Mouse (Mus musculus): ENCODE data around the gene Nrxn3.

The Nrxn3 gene

GRCm38 (mm10) chr12:88944967-88945366, 222.3 kb downstream of the Nrxn3 start:
- DNase-seq, result no peak

DNA sequence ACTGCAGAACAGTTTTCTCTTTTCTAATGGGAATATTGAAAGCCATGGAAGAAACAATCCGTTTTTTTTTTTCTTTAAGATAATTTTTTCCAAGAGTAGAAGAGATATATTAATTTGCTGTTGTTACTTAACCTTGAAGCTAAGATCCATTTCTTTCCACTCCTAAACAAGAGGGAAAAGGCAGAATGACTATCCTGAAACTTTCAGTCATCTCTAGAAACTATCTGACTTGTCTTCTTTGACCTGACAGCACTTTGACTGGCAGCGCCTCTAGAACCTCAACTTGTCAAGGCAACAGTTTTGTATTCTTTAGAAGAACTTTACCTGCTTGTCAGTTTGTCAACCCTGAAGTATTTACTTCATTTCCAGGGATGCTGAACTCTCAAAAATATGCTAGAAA, 227.2 kb downstream of the Nrxn3 start:
- no peak for DNase-seq

GRCm38 (mm10) chr12:88952937-88953600, 230.4 kb downstream of the Nrxn3 start:
- no peak for DNase-seq

GRCm38 (mm10) chr12:88953801-88954200, 231.1 kb downstream of the Nrxn3 start:
- DNase-seq, result no peak

GRCm38 (mm10) chr12:88957431-88957830, 234.8 kb downstream of the Nrxn3 start:
- no peak for DNase-seq

DNA sequence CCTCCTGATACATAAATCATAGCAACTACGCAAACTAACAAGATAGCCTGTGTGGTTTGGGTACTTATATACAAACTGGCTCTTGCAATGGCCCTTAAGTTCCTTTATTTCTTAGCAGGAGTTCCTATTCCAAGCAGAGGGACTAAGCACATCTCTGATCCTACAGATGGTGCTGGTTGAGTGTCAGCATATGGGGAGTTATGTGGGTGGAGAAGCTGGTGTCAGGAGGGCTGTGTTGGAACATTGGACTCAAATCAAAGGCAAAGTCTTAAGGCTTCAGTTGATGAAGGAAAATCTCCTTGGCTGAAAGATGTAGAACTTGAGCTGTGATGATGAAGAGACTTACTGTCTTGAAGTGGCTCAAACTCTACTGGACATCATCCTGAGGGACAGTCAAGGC, 238.1 kb downstream of the Nrxn3 start:
- DNase-seq, result no peak

DNA sequence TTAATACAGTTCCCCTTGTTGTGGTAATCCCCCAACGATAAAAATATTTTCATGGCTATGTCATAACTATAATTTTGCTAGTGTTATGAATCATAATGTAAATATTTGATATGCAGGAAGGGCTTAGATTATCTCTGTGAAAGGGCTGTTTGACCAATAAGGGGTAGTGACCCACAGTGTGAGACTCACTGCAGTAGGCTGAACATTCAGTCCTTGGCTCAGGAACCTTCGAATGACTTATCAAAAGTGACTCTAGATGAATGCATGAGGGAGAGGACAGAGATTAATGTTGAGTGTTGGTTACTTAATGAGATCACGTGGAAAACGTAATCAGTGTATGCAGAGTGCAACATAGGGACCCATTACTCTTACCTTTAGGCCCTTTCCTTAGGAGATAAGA, 243.7 kb downstream of the Nrxn3 start:
- no peak for DNase-seq

DNA sequence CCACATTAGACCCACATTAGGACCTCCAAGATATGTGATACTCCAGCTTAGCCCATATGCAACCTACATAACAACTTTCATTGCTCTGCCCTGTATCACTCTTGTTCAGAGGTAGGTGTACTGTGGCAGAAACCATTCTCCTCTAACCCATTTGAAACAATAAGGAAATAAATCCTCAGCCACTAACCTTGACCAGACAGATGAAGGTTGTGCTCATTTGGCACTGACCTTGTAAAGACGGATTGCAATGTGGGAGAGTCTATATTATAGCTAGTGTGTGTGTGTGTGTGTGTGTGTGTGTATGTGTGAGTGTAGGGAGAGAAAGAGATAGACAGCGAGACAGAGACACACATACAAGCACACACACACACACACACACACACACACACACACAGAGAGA, 253.9 kb downstream of the Nrxn3 start:
- no peak for DNase-seq

GRCm38 (mm10) chr12:88983688-88984330, 261.1 kb downstream of the Nrxn3 start:
- no peak for DNase-seq

DNA sequence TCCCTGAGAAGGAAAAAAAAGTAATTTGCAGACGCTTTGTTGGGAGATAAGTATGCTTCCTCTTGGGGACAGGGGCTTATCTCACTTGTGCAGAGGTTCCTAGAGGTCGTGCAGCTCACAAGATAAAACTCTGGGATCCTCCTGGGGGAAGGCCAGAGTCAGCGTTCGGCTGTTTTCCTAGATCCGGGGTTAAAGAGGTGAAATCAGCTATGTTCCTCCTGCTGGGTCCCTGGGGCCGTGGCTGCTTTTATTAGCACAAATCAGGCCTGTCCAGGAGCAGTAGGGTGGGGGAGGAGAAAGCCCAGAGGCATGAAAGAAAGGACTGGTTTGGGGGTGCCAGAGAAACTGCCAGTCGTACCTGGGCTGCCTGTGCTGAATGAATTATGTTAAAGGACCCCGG, 261.7 kb downstream of the Nrxn3 start:
- DNase-seq, result no peak

DNA sequence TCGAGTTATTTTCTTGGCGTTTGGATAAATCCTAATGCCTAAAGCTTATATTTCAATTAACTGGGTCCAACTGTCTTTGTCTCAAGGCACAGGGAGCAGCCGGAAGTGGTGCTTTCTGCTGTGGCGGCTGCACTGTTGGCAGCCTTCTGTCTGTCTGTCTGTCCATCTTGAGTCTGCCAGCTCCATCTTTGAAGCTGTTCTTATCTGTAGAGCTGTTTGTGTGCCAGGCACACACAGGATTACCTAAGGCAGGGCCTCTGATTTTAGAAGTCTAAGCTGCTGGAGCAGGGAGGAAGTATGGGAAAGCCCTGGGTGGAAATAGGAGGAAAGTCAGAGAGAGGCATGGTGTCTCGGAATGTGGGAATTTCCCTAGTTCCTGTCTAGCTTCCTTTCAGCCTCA, 262.1 kb downstream of the Nrxn3 start:
- no peak for DNase-seq

DNA sequence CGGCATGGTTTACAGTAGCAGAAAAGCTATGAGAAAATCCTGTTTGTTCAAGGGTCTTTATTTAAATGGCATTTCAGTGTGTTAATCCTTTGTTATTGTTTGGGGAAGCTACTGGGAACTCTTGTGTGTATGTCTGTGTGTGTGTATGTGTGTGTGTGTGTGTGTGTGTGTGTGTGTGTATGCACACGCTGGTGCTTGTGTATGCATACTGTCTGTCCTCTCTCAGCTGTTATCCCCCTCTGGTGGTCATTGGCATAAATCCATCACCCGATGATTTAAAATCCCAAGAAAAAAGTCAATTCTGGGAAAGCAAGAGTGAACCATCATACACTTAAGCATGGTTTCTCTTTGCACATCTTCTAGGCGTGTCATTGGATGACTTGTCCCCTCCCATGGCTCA, 264.4 kb downstream of the Nrxn3 start:
- no peak for DNase-seq

DNA sequence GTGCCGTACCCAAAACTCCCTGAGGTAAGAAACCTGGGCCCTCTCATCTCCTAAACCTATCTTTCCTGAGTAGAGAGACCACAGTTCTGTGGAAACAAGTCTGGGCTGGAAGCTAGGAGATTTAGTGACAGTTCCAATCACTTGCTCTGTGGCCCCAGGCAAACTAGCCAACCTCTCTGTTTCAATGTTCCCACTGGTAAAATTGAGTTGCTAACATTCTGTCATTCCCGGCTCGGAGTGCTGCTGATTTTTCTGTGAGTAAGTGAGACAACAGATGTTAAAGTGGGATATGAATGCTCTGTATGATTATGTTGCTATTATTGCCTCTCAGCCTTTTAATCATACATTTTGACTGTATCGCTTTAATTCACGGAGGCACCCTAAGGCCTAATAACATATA, 268.1 kb downstream of the Nrxn3 start:
- no peak for DNase-seq

DNA sequence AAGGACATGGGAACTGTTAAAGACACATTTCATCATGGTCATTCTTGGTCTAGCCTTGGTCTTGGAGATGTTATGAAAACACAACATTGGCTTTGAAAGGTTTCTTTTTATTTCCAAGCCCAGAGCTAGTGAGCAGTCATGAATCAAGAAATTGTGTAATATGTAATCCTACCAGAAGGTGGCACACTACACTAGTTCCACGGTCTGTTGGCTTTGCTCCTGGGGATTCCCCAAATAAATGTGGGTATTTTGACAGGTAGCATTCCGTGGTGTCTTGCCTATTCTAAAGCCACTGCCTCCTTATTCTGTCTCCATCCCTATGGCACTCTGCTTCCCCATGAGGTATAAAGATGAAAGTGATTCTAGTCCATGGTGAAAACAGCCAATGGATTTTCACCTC, 269.5 kb downstream of the Nrxn3 start:
- DNase-seq, result no peak

GRCm38 (mm10) chr12:88993788-88994187, 271.1 kb downstream of the Nrxn3 start:
- no peak for DNase-seq

DNA sequence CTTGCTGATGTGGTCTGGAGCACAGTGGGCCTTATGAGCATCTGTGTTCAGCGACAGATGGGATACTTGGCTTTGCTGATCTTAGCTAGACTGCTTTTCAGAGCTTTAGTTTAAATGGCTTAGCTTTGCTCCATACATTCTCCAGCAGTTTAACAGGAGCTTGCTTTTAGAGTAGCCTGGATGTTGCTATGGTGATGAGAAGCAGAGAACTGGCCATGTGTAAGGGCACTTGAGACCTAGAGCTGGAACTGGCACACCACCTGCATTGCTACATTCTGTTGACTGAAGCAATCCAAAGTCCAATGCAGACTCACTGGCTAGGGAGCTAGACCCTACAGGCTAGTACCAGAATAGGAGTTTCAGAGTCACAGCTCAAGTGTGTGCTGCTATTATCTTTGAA, 293.8 kb downstream of the Nrxn3 start:
- DNase-seq, result no peak

DNA sequence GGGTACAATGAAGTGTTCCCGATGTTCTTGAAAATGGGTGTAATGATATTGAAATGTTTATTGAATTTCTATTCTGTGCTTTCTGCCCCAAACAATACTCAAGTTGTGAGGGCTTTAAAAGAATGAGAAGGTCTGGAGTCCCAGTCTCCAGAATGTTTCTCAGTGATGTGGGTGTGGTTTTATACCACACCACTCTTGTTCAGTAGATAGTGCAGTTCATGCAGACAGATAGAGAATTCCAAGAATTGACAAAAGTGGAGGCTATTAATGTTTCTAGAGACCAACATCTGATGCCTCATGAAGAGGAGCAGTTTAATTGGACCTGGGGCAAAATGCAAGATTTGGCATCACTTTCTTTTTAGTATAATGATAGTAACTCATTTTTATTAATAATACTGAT, 302.5 kb downstream of the Nrxn3 start:
- DNase-seq, result no peak

DNA sequence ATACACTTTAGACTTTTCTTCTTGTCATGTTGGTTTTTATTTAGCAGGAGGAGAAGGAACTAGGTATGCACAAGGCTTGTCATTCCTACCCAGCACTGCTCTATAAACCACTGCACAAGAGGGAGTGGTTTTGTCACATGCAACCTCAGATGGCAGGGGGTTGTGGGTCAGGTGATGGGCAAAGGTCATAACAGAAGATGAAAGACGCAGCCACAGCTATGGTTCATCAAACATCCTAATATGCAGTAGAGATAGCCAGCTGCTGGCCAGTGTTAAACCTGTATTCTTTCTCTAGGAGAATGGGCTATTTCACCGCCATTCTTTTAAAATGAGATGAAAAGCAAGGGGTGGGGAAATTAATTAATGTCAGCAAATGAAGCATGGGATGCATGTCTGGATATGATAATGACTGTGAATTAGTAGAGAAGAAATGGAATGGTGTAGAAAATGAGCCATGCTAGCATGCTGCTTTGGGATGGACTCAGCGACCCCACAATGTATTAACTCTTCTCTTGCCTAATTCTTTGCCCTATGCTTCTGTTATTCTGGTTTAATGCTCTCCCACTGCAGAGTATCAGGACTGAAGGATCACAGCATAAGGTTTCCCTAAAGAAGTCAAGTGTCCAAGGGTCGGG, 313.4 kb downstream of the Nrxn3 start:
- no peak for DNase-seq

- DNase-seq, result no peak
Measured at GRCm38 (mm10) chr12:89040151-89040550, 317.5 kb downstream of the Nrxn3 start.

DNA sequence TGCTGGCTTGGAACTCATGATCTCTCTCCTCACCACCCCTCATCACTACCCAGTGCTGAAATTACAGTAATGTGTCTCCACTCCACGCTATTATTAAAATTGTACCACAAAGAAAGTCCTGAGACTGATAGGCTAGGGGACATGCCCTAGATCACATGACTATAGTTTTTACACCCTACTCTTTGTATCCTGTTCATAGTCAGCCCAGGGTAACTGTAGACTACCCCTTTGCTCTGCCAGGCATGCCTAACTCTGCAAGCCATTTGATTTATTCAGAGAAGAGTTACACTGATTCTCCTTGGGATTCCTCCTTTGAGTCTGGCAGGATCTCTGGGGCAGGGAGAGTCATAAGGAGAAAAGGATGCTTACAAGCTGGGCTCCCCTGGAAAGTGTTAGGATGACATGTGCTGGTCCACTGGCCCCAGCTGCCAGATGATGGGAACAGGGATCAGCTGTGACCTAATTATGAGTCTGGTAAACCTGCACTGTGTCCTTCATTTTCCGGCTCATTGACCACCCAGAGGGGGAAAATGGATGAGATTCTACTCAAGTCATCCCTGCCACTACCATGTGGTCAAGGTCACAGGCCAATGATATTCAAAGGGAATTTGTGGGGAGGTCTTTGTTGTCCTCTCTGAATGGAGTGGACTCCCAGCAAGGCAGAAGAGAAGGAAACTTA, 318.9 kb downstream of the Nrxn3 start:
- no peak for DNase-seq

GRCm38 (mm10) chr12:89049279-89049678, 326.6 kb downstream of the Nrxn3 start:
- DNase-seq, result no peak

DNA sequence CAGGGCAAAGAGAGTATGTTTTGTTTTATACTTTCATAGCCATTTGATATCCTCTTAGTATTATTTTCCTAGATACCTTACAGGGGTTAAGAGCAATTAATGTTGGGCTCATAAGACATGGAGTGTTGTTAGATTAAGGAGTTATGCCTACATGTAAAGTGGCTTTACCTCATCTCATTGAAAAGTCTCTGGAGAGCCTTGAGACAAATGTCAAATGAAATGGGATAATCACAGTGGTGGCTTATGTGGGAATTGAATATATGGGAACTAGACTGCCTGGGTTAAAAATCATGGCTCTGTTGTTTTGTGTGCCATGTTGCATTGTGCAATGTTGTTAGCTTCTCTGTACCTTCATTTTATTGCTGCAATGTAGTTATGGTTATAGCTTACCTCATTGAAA, 327.0 kb downstream of the Nrxn3 start:
- DNase-seq, result no peak

DNA sequence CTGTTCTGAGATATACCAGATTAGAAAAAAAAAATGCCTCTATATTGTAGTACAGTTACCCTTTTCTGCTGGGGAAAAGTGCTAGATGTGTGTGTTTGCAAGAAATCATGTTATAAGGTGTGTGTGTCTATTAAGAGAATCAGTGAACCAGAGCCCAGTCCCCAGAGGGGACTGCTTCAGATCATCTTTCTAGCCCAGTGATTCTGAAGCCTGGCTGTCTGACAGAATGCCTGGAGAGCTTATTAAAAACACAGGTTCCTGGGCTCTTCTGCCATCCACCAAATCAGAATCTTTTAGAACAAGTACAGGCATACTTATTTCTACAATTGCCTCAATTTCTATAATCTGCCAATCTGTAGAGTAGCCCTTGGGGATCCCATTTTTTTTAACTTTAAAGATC, 349.8 kb downstream of the Nrxn3 start:
- DNase-seq, result no peak

GRCm38 (mm10) chr12:89073167-89073743, 350.6 kb downstream of the Nrxn3 start:
- DNase-seq, result no peak
